Mouse (Mus musculus) heart, postnatal 4 days (tissue): Measurements from ENCODE around the gene Ndufaf3. TPM values are rescaled to one million over a fixed set of nuclear protein-coding genes. Genes with fewer than 3 reads are reported as not detected.
A peak's percentile ranks its signal among the peaks of the same experiment; 100 is the strongest.

Experiments
- DNase-seq: peaks from one replicate; pipeline ENCODE4 v3.0.0; 2021
- microRNA-seq, 2 experiments: library from miRNA; unstranded; fragments of <30 nt; microRNA quantifications; one replicate each; pipeline ENCODE4 v1.2.0; 2021 to 2022
- total RNA-seq, 2 experiments: library from RNA; stranded (reverse); gene quantifications; 2 replicates each; pipeline ENCODE4 v1.2.3; 2021

Gene Ndufaf3
- total RNA-seq, 2 experiments from 2014 or later = 57.0 to 64.2 TPM

DNA sequence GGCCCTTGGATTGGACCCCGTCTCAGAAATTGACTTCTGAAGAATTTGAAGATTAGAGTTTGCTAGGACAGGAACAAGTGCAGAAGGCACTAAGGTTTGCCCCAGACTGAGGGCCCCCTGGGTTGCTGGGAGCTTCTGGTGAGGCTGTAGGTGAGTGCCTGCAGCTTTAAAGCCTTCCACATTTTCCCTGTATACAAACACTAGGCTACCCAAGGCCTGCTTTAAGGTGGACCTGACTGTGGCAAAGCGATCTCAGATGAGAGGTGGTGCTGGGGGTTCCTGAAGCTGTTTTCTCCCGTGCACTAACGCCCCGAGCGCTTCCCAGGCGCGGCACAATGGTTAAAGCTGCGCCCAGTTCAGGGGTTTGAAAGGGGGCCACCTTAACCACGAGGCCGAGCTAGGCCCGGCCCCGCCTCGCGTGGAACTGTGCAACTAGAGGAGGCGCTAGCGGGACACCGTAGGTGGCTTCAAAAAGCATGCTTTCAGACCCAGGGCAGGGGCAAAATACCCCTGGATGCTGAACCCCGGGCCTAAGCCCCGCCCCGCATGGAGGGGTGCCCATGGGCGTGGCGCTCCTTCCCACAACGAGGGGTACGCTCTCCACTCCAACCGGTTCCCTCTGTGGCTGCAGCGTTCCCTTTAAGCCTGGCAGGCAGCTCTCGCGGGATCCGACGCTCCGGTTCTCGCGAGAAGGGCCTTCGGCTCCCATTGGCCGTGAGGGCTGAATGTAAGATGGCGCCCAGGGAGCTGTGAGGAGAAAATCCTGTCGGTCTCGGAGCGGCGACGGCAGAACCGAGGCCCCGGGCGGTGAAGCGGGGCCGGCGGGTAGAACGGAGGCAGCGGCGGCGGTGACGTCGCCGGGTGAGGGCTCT, 50.6 kb downstream of the Ndufaf3 start, which contains the start of gene Qrich1:
Gene Qrich1, plus strand, starts transcription at position 427 of the 872 bp plus-strand sequence.
- peak; percentile 95 for DNase-seq

Small RNA genes lying within 50 kb of the gene (microRNA-seq; reads per million reads assigned to microRNA genes)
- gene Gm24083 (0 reads per million in 2 experiments), gene Mir191 (0 reads per million in 2 experiments), gene Mir425 (1,019 to 1,261 reads per million in 2 experiments)

Other genes starting within 250 kb of the Ndufaf3 start
- gene Gpx1, start 228.5 kb downstream of the Ndufaf3 start, total RNA-seq = 100 to 1,000 TPM; 159 to 185 TPM
- 100 to 1,000 TPM; 105 to 108 TPM for gene Usp4, start 219.6 kb downstream of the Ndufaf3 start, total RNA-seq
- 1 to 10 TPM in 1 of 2 experiments, under 1 TPM in 1; 0.64 to 1.1 TPM for gene 1700102P08Rik, start 174.6 kb downstream of the Ndufaf3 start, total RNA-seq
- gene Ccdc36, start 138.9 kb downstream of the Ndufaf3 start, total RNA-seq = under 1 TPM; 0.10 to 0.11 TPM
- gene BC048562, start 131.0 kb downstream of the Ndufaf3 start, total RNA-seq = not detected
- 10 to 100 TPM; 27.0 to 28.4 TPM for gene Ccdc71, start 106.9 kb downstream of the Ndufaf3 start, total RNA-seq
- gene Klhdc8b, start 105.9 kb downstream of the Ndufaf3 start, total RNA-seq = 10 to 100 TPM; 43.9 to 45.6 TPM
- 100 to 1,000 TPM; 217 to 229 TPM for gene Lamb2, start 87.7 kb downstream of the Ndufaf3 start, total RNA-seq
- 100 to 1,000 TPM; 108 to 109 TPM for gene Usp19, start 76.8 kb downstream of the Ndufaf3 start, total RNA-seq
- gene Qars, start 59.7 kb downstream of the Ndufaf3 start, total RNA-seq = 10 to 100 TPM; 75.7 to 83.6 TPM
- gene Qrich1, start 50.6 kb downstream of the Ndufaf3 start, total RNA-seq = 10 to 100 TPM; 93.5 to 94.0 TPM
- 10 to 100 TPM; 77.5 to 79.6 TPM for gene Impdh2, start 7.1 kb downstream of the Ndufaf3 start, total RNA-seq
- gene Dalrd3, start 2.5 kb upstream of the Ndufaf3 start, total RNA-seq = 10 to 100 TPM; 20.6 to 21.6 TPM
- 10 to 100 TPM; 36.6 to 40.0 TPM for gene Wdr6, start 11.3 kb upstream of the Ndufaf3 start, total RNA-seq
- 10 to 100 TPM; 13.2 to 13.4 TPM for gene P4htm, start 30.2 kb upstream of the Ndufaf3 start, total RNA-seq
- 10 to 100 TPM; 60.7 to 76.7 TPM for gene Arih2, start 82.0 kb upstream of the Ndufaf3 start, total RNA-seq
- gene Slc25a20, start 94.7 kb upstream of the Ndufaf3 start, total RNA-seq = 100 to 1,000 TPM; 206 to 213 TPM
- 10 to 100 TPM; 74.0 to 79.7 TPM for gene Prkar2a, start 121.9 kb upstream of the Ndufaf3 start, total RNA-seq
- 10 to 100 TPM; 43.7 to 48.5 TPM for gene Ip6k2, start 216.4 kb upstream of the Ndufaf3 start, total RNA-seq
- 1 to 10 TPM; 8.1 to 8.2 TPM for gene Nckipsd, start 240.9 kb upstream of the Ndufaf3 start, total RNA-seq